Mouse (Mus musculus): Measurements from ENCODE around the gene Sh3bp4. TPM values are rescaled to one million over a fixed set of nuclear protein-coding genes. Genes with fewer than 3 reads are reported as not detected.
A peak's percentile ranks its signal among the peaks of the same experiment; 100 is the strongest.

Gene Sh3bp4
- polyA plus RNA-seq, 1 experiment from 2014 or later, result 22.4 TPM

DNA sequence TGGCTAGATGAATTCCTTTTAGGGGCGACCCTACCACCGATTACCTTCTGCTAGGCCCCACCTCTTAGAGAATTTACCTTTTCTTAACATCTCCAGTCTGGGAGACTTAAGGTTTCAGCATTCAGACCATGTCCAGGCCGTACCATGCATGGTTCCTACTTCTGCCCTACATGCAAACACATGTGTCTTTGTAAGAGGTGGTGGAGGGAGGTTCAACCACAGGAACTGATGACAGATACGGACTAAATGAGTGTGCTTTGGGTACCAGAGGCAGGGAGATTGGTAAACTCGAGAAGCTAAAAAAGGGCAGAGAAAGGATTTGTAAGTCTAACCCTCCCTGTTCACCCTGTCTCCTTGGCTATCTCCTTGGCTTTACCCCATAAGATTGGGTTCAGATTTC is 23.5 kb downstream of the Sh3bp4 start:
- H3K27me3 ChIP-seq (ENCODE audit: control insufficient read depth, insufficient read depth, low read length), result no peaks in the 10 kb centered on the region
- ATAC-seq (ENCODE audit: insufficient number of reproducible peaks, insufficient read depth, low FRiP score, low read depth), result no peak
- no peaks in the 10 kb centered on the region for H3K9me3 ChIP-seq (ENCODE audit: control insufficient read depth, low read depth, low read length)
- no peaks in the 10 kb centered on the region for H3K36me3 ChIP-seq (ENCODE audit: control insufficient read depth, insufficient read depth, low read length)
- H3K4me1 ChIP-seq (ENCODE audit: control insufficient read depth, insufficient read depth, low read length), result peaks cover 39% of the 10 kb centered on the region
- 56% methylated on average over 5 of the region's 5 CpGs for WGBS
- H3K27ac ChIP-seq (ENCODE audit: low read length), result peak overlapping the region; percentile 73; the same call in 1 of the 2 replicates
- no peak overlapping the region for H3K4me3 ChIP-seq (ENCODE audit: low read depth, low read length)
- H3K4me2 ChIP-seq (replicated peaks; ENCODE audit: low read depth, low read length), result no peak overlapping the region
- no peak overlapping the region for H3K9ac ChIP-seq (replicated peaks; ENCODE audit: low read depth, low read length)

DNA sequence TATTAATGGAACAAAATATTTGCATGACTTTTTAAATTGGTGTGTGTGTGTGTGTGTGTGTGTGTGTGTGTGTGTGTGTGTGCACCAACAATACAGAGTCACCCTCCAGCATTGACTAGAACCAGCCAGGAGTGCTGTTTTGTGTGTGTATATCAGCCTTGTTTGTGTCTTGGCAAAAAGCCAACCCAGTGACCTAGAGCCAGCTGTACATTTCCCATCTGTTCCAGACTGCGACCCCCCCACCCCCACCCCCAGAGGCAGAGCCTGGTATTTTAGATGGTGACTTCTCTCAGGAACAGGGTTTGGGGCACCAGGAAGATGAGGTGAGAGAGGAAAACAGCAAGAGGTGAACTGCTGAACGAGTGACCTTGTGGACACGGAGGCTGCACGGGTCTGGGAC is 24.2 kb downstream of the Sh3bp4 start:
- no peaks in the 10 kb centered on the region for H3K36me3 ChIP-seq (ENCODE audit: control insufficient read depth, insufficient read depth, low read length)

DNA sequence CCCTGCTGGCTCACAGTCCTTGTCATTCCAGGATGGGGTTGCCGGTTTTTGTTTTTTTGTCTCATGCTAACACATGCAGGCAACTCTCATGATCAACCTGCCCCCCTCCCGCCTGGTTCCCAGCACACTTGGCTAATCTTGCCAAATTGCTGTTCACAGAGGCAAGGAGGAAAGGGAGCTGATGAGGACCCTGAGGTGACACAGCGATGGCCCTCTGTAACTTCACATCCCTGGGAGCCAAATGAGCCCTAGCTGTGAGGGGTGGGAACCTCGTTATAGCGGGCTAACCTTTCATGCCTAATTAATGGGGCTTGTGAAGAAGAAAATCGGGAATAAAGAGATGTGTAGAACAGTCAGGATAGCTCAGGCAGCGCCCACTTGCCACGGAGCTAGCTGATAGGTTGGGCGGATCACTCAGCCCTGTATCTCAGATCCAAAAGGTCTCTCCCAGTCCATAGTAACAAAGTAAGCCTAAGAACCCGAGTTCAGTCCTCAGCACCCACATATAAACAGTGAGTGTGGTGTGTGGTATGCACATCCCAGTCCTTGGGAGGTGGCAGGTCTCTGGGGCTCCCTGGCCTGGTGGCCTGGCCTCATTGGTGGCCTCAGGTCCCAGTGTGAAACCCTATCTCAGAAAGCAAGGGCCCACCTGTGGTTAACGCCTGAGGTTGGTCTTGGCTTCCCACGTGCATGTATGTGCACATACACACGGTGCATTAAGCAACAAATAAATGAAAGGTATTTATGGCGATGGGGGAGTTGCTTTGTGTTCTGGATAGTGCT is 25.6 kb downstream of the Sh3bp4 start:
- no peak for ATAC-seq (ENCODE audit: insufficient number of reproducible peaks, insufficient read depth, low FRiP score, low read depth)

More for the DNA sequence above, 24.2 kb downstream of the Sh3bp4 start:
- Histone ChIP-seq H3K4me1 (ENCODE audit: control insufficient read depth, insufficient read depth, low read length) (peaks cover 33% of the 10 kb centered on the region), H3K27me3 (ENCODE audit: control insufficient read depth, insufficient read depth, low read length) (no peaks in the 10 kb centered on the region), H3K4me2 (replicated peaks; ENCODE audit: low read depth, low read length) (no peak overlapping the region), H3K9me3 (ENCODE audit: control insufficient read depth, low read depth, low read length) (no peaks in the 10 kb centered on the region), H3K9ac (replicated peaks; ENCODE audit: low read depth, low read length) (no peak overlapping the region), H3K4me3 (ENCODE audit: low read depth, low read length) (no peak overlapping the region), H3K27ac (ENCODE audit: low read length) (no peak overlapping the region)
- no peak for ATAC-seq (ENCODE audit: insufficient number of reproducible peaks, insufficient read depth, low FRiP score, low read depth)
- 49% methylated on average over 4 of the region's 4 CpGs for WGBS

DNA sequence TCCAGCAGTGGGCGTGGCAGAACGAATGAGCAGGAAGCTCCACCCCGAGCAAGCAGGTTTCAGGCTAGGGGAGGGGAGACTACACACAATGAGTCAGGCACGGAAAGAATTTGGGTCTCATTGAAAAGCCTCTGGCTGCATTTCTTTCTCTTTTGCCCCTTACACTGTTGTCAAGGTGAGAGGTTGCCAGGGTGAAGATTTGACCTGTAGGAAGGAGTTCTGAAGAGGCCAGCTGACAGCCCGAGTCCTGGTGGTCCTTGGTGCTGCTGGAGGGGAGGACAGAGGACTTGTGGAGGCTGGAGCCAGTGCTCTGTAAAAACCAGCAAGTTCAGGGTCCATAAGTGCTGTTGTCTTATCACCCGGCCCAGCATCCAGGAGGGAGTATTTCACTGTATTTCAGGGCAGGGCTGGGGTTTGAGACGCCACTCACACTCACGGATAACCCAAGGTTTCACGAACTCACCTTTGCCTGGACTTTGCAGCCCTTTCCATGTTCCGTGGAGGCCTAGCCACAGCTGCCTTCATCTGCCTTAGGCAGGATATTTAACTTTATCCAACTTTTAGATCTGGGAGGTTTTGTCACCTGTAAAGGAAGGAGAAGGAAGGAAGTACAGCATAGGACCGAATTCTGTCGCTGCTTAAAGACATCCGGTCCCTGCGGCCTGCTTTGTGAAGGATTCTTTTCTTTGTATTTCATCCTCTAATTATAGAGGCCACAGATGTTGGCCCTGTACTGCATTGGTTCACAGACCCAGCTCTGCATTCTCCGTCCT is 32.2 kb downstream of the Sh3bp4 start:
- Histone ChIP-seq H3K4me1 (ENCODE audit: control insufficient read depth, insufficient read depth, low read length) (peaks cover 41% of the 10 kb centered on the region), H3K9ac (replicated peaks; ENCODE audit: low read depth, low read length) (no peak overlapping the region), H3K9me3 (ENCODE audit: control insufficient read depth, low read depth, low read length) (no peaks in the 10 kb centered on the region), H3K27me3 (ENCODE audit: control insufficient read depth, insufficient read depth, low read length) (no peaks in the 10 kb centered on the region), H3K4me2 (replicated peaks; ENCODE audit: low read depth, low read length) (no peak overlapping the region), H3K4me3 (ENCODE audit: low read depth, low read length) (no peak overlapping the region), H3K36me3 (ENCODE audit: control insufficient read depth, insufficient read depth, low read length) (no peaks in the 10 kb centered on the region), H3K27ac (ENCODE audit: low read length) (peak overlapping the region; percentile 68; the same call in 1 of the 2 replicates)
- WGBS, result 60% methylated on average over 13 of the region's 15 CpGs
- no peak for ATAC-seq (ENCODE audit: insufficient number of reproducible peaks, insufficient read depth, low FRiP score, low read depth)

More for the DNA sequence above, 25.6 kb downstream of the Sh3bp4 start:
- Histone ChIP-seq H3K9me3 (ENCODE audit: control insufficient read depth, low read depth, low read length) (no peaks in the 10 kb centered on the region), H3K27ac (ENCODE audit: low read length) (no peak overlapping the region), H3K36me3 (ENCODE audit: control insufficient read depth, insufficient read depth, low read length) (no peaks in the 10 kb centered on the region), H3K4me2 (replicated peaks; ENCODE audit: low read depth, low read length) (no peak overlapping the region), H3K27me3 (ENCODE audit: control insufficient read depth, insufficient read depth, low read length) (no peaks in the 10 kb centered on the region), H3K9ac (replicated peaks; ENCODE audit: low read depth, low read length) (no peak overlapping the region), H3K4me3 (ENCODE audit: low read depth, low read length) (no peak overlapping the region), H3K4me1 (ENCODE audit: control insufficient read depth, insufficient read depth, low read length) (peaks cover 27% of the 10 kb centered on the region)
- 41% methylated on average over 14 of the region's 14 CpGs for WGBS

DNA sequence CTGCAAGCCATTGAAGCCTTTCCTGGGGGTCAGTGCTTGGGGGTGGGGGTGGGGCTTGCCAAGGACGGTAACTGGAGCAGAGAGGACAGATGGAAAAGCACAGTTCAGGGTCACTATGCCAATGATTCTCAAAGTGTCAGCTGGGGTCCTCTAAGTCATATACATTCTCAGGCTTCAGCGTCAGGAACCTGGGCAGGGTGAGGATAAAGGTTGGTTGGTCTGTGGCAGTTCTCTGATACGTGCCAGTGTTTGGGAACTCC is 32.7 kb downstream of the Sh3bp4 start:
- Histone ChIP-seq H3K27ac (ENCODE audit: low read length) (no peak overlapping the region), H3K4me3 (ENCODE audit: low read depth, low read length) (no peak overlapping the region), H3K27me3 (ENCODE audit: control insufficient read depth, insufficient read depth, low read length) (no peaks in the 10 kb centered on the region), H3K36me3 (ENCODE audit: control insufficient read depth, insufficient read depth, low read length) (no peaks in the 10 kb centered on the region), H3K9ac (replicated peaks; ENCODE audit: low read depth, low read length) (no peak overlapping the region), H3K9me3 (ENCODE audit: control insufficient read depth, low read depth, low read length) (no peaks in the 10 kb centered on the region), H3K4me2 (replicated peaks; ENCODE audit: low read depth, low read length) (no peak overlapping the region), H3K4me1 (ENCODE audit: control insufficient read depth, insufficient read depth, low read length) (peaks cover 46% of the 10 kb centered on the region)
- no peak for ATAC-seq (ENCODE audit: insufficient number of reproducible peaks, insufficient read depth, low FRiP score, low read depth)
- 29% methylated on average over 3 of the region's 3 CpGs for WGBS

DNA sequence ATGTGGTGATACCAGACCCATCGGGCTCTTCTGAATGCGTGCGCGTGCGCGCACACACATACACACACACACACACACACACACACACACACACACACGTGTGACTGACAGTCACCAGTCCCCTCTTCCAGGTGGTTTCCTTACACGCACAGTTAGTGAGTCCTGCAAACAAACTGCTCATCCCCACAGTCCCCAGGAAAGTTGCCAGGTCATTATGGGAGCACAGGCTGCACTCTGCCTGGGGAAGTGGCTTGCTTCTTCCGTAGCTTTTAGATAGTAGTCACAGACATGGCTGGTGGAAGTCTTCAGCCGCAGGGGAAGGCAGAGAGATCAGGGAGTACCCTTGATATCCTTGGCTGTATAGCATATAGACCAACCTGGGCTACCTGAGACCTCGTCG is 33.3 kb downstream of the Sh3bp4 start:
- Histone ChIP-seq H3K27ac (ENCODE audit: low read length) (no peak overlapping the region; the same call in 1 of the 2 replicates), H3K9me3 (ENCODE audit: control insufficient read depth, low read depth, low read length) (no peaks in the 10 kb centered on the region), H3K36me3 (ENCODE audit: control insufficient read depth, insufficient read depth, low read length) (no peaks in the 10 kb centered on the region), H3K4me2 (replicated peaks; ENCODE audit: low read depth, low read length) (no peak overlapping the region), H3K9ac (replicated peaks; ENCODE audit: low read depth, low read length) (no peak overlapping the region), H3K4me1 (ENCODE audit: control insufficient read depth, insufficient read depth, low read length) (peaks cover 52% of the 10 kb centered on the region), H3K4me3 (ENCODE audit: low read depth, low read length) (no peak overlapping the region), H3K27me3 (ENCODE audit: control insufficient read depth, insufficient read depth, low read length) (no peaks in the 10 kb centered on the region)
- 75% methylated on average over 12 of the region's 12 CpGs for WGBS
- no peak for ATAC-seq (ENCODE audit: insufficient number of reproducible peaks, insufficient read depth, low FRiP score, low read depth)

DNA sequence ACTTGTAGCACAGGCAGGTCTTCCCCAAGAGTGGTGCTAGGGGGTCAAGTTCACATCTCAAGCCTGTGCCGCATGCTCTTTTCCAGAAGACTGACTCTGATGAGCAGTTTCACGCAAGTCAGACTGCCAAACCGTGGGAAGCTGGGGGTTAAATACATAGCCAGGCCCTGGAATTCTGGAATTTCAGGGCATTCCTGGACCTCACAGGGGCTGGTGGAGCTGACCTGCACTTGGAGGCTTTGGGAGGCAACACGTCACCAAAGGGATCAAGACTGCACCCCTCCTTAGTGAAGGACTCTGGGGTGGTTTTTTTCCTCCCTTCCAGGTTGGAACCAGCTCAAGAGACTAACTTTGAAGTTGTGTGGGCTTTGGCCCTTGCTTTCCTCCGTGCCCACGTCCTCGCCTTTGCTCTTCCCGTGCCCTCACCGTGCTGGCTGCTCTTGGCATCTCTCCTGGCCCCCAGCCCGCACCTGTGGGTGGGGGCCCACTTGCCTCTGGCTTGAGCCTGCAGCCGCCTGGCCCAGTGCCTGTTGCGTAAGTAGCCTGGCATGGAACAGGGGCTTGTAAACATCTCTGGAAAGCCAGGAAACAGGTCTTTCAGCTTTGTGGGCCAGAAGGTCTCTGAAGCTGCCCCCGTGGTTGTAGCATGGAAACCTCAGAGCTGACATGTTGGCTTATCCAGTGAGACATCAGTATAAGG is 34.0 kb downstream of the Sh3bp4 start:
- Histone ChIP-seq H3K27ac (ENCODE audit: low read length) (peak overlapping the region; percentile 7; the same call in 1 of the 2 replicates), H3K27me3 (ENCODE audit: control insufficient read depth, insufficient read depth, low read length) (no peaks in the 10 kb centered on the region), H3K9ac (replicated peaks; ENCODE audit: low read depth, low read length) (no peak overlapping the region), H3K36me3 (ENCODE audit: control insufficient read depth, insufficient read depth, low read length) (no peaks in the 10 kb centered on the region), H3K4me3 (ENCODE audit: low read depth, low read length) (no peak overlapping the region), H3K4me1 (ENCODE audit: control insufficient read depth, insufficient read depth, low read length) (peaks cover 59% of the 10 kb centered on the region), H3K4me2 (replicated peaks; ENCODE audit: low read depth, low read length) (no peak overlapping the region), H3K9me3 (ENCODE audit: control insufficient read depth, low read depth, low read length) (no peaks in the 10 kb centered on the region)
- ATAC-seq (ENCODE audit: insufficient number of reproducible peaks, insufficient read depth, low FRiP score, low read depth), result no peak
- WGBS, result 69% methylated on average over 13 of the region's 13 CpGs

DNA sequence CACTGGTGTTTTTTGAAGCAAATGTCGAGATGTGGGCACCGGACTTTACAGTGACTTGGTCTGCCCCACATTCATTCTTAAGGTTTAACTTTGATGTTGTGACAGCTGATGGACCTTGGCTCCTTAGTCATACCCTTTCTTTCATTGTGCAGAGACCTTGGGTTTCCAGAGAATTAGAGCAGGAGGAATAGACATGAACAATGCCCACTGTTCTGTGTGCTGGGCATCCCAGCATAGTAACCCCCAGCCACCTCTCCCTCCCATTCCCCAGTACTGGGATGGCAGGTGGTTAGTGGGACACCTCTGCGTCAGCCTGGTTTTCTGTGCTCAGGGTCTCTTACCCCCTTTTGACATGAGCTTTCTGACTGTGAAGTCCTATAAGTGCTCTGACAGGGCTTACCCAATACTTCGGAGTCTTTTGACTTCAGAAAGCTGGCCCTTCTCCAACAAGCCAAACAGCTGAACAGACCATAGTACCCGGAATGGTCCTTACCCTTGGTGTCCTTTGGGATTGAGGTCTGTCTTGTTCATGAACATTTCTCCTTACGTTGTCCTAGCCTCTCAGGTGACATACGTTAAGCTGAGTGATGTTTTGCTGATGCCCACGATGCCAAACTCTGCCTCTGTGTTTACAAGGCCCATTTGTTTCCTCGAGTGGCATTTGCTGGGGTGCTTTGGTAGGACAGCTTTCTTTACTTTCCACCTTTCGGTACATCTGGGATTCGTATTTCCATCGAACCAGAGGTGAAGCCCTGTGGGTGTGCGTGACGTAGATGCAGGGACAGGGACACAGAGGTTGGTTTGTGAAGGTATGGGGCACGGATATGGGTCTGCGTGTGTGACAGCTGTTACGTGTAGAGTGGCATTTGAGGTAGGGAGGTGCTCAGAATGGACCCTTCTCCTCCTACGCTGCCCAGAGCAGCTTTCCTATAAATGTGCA is 35.9 kb downstream of the Sh3bp4 start:
- H3K4me3 ChIP-seq (ENCODE audit: low read depth, low read length), result no peak overlapping the region
- H3K9me3 ChIP-seq (ENCODE audit: control insufficient read depth, low read depth, low read length), result no peaks in the 10 kb centered on the region
- no peak overlapping the region for H3K9ac ChIP-seq (replicated peaks; ENCODE audit: low read depth, low read length)
- no peak overlapping the region for H3K27ac ChIP-seq (ENCODE audit: low read length)
- H3K4me1 ChIP-seq (ENCODE audit: control insufficient read depth, insufficient read depth, low read length), result peaks cover 73% of the 10 kb centered on the region
- ATAC-seq (ENCODE audit: insufficient number of reproducible peaks, insufficient read depth, low FRiP score, low read depth), result no peak
- WGBS, result 82% methylated on average over 18 of the region's 18 CpGs
- no peak overlapping the region for H3K4me2 ChIP-seq (replicated peaks; ENCODE audit: low read depth, low read length)
- no peaks in the 10 kb centered on the region for H3K27me3 ChIP-seq (ENCODE audit: control insufficient read depth, insufficient read depth, low read length)
- no peaks in the 10 kb centered on the region for H3K36me3 ChIP-seq (ENCODE audit: control insufficient read depth, insufficient read depth, low read length)
